Mouse (Mus musculus) right cerebral cortex, postnatal 4 days (tissue): Measurements from ENCODE around the gene Itga1.

Experiments
- DNase-seq: peaks from one replicate; pipeline ENCODE4 v3.0.0-alpha.2; 2022

The Itga1 gene

DNA sequence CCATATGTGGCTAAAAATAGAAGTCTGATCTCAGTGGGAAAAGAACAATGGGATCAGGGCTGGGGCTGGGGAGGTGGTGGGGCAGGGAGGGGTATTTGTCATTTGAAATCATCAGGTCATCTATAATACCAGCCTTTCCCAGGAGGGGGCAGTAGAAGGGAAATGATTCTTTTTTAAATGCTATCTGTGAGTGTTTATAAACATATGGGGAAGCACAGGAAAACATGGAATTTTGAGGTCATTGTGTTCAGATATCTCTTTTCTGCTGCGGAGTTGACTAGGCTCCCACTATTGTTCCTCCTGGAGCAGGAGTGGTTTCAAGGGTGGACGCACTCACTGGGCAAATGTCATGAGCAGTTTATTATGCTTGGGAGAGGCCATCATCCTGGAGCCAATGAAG, 114.6 kb downstream of the Itga1 start:
- DNase-seq = peak; percentile 8

DNA sequence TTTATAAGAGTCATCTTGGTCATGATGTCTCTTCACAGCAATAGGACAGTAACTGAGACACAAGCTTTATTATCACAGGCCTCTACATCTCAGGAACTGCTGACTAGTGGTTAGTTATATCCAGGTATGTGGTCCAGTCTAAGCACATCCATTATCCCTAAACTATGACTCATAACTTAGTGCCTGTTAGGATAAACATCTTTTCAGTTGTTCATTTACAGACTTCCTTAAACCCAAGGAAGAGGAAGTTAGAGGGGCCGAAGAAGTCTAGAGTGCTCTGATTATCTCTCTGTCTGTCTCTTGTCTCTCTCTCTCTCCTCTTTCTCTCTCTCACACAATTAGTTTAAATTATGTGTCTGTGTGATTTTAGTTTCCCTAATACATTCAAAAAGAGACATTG, 117.1 kb downstream of the Itga1 start:
- no peak for DNase-seq

DNA sequence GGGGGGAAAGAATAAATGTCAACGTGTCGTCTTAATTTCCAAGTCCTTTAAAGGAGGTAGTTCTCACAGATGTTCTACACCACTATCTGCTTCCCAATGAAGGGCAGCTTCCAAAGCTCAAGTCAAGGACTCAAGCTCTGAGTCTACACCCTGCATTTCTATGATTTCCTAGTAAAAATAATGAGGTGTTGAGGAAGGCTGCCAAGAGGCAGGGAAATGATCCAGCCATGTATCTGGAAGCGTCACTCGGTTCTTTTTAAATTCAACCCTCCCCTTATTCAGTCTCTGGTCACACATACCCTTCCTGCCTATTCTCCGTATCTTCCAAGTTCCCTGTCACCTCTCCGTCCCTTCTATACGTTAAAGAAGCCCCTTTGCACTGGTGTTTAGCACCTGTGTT, 118.6 kb downstream of the Itga1 start:
- DNase-seq = no peak

DNA sequence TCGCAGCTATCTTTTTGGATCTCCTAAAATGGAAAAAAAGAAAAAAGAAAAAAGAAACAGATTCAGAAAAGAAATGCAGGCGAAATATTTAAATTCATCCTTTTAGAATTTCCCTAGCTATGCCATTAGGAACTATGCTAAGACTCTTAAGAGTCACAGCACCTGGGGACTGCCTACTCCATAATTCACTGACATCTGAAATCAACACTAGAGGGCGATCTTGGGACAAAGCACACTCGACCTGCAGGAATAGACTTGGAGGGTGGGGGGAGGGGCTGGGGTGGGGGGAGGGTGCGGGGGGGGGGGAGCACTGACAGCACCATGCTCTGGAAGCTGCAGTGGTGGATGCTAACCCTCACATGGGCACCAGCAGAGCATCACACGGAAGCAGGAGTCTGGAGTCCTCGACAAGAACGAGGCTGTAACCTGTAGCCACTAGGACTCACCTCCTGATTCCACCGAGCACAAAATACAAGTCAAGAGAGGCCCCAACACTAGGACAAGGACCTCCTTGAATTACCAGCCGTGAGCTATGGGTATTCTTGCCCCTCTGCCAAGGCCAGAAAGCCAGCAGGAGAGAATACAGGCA, 120.8 kb downstream of the Itga1 start:
- DNase-seq = no peak

DNA sequence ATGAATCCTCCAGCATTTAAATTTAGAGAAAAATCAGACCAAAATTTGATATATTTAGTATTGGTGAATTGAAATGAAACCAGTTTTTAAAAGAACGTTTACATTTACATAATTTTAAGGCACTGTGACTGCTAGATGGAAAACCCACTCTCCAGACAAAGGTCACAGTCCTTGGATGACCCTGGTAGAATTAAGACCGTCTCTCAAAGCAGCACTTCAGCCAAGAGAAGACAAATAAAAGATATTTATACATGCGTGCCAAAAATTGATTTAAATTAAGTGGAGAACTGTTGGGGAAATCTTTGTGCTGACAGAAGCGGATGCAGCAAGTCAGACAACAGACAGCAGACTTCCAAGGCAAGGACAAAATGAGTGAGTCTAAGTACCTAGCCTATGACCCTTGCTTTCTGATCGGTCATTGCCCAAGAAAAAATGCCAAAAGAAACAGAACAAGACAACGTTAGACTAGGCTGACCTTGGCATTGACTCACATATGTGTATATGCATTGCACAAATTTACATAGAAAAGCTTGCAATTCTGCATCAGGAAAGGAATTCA, 127.2 kb downstream of the Itga1 start:
- no peak for DNase-seq

DNA sequence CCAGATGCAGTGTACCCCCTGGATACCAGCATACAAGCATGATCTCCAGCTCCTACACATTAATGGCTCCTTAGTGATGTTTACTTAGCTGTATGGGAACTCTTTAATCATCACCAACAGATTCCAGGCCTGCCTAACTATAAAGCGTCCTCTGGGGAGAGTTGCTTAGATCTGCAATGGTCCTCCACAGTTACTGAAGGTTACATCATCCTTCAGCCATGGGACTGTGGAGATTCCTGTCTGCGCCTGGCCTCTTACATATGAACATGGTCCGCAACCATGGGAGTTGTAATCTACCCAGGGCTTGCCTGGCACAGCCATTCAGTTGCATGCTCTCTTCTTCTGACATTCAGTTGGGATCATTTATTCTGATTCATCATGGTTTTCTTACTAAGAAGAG, 129.9 kb downstream of the Itga1 start:
- DNase-seq = no peak

DNA sequence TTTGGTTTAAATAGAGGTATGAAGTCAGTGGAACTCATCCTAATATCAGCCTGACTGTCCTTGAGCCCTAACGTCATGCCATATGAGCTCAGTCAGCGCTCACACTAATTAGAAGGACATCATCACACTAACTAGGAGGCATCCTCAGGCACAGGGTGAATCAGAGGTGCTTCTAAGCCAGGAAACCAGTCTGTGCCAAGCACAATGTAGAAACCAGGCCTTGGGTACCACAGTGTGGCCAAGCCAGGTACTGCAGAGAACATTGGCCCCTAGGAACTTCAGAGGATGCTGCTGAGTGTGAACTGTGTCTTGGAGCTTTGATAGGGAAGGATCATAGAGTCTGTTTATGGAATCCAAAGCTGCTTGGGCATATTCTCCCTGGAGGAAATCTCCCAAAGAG, 137.5 kb downstream of the Itga1 start:
- peak; percentile 75 for DNase-seq

DNA sequence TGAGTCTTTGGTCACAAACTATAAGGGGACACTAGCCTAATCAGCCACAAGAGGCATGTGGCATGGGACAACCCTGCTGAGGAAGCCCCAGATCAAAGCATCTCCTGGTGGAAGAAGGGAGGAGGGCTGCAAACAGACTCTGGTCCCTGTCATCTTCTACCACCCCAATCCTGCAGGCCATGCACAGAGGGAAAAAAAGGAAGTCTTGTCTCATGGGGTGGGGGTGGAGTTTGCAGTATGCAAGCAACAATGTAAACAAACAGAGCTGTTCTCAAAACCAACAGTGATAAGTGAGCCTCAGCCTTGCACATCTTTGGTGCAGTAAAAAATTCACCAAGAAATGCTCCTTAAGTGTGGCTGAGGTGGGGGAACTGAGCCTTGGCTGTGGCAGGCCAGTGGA, 147.2 kb downstream of the Itga1 start:
- no peak for DNase-seq

DNA sequence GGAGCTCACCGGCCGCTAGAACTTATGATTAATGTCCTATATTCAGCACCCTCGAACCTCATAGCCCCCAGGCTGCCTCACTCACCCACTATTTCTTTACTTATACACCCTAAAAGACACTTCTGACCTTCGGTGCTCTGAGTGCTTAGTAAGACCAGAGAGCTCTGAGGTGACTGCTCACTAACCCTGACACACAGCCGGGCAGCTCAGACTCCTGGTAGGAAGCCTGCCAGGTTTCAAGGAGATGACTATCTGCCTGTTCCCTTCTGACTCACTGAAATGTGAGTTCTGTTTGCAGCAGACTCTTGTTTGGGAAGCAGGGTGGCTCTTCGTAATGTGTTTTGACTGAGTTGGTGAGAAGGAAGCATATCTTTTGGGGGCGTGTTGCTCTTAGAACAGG, 168.2 kb downstream of the Itga1 start:
- no peak for DNase-seq

DNA sequence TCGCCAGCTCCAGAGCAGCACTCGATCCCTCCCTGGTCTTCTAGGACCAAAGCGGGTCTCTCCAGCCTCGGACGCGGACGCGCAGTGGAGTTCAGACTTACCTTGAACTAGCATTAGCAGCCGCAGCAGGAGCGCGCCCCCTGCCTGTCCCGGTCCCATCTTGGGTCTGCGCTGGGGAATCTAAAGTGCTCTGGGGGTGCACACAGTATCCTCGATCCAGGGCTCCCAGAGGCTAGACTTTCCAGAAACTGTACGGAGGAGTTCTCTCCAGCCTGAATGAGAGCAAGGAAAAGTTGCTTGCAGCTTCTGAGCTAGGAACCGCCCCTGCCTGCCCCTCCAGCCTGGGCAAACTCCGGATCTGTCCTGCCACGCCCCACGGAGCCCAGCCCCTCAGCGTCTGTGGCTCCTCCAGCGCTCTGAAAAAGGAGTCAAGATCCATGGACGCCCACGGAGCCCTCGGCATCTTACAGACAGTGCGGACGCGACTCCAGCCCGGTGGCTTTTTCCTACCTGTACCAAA, 169.9 kb downstream of the Itga1 start, which contains the start of gene Itga2:
TSS of gene Itga2 (minus strand) at position 326 of the 520 bp plus-strand sequence.
- peak; percentile 41 for DNase-seq

DNA sequence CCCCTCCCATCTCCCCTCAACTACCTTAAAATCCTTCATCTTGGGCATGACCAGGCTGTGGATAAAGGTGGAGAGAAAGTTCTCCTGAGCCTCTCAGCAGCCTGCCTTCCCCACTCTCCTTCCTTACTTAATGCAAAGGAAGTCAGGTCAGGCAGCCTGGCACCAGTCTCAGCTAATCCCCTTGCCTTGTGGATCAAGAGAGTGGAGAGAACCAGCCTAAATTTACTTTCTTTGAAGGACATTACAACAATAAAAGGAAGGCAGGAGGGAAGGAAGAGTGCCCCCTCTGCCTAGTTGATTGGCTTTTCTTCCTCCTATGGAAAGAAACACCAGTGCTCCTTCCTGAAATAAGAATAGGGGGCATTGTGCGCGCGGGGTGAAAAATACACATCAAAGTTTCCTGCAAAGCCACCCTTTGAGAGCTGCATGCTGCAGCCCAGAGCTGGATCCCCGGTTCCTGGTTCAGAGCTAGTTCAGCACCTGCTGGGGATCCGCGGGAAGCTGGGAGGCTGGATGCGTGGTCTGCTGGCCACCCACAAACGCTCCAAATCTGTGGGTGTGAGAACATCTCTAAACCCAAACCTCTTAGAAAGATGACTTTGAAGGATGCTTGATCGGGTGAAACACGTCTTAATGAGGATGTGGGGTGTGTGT, 170.6 kb downstream of the Itga1 start:
- DNase-seq = peak; percentile 12

DNA sequence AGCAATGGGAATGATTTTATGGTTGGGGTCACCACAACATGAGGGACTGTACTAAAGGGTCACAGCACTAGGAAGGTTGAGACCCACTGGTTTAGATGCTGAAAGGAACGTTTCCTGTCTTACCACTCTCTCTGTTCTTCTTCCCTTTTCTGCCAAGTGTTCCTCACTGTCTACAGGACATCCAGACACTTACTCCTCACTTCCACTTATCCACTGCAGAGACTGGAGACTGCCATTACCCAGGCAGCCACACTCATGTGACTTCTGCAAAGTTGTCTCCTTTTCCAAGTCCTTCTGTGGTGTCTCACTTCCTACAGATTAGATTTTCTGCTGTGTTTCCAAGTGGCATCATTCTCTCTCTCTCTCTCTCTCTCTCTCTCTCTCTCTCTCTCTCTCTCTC, 177.0 kb downstream of the Itga1 start:
- DNase-seq = no peak

DNA sequence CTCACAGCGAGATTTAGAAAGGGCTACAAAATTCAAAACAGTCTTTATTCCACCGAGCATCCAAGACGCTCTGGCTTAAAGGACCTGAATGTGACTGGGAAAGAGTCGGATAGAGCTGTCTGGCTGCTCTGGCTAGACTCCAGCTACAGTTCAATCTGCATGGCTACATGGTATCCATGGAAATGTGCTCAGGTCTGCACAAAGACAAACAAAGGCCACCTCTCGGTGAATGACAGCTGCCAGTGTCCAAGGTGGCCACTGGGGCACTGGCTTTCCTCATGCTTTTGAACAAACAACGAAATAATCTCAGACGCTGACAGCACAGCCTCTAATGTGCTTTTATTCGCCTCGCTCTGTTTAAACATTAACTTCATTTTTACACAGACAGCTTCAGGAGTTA, 178.4 kb downstream of the Itga1 start:
- DNase-seq = peak; percentile 22

DNA sequence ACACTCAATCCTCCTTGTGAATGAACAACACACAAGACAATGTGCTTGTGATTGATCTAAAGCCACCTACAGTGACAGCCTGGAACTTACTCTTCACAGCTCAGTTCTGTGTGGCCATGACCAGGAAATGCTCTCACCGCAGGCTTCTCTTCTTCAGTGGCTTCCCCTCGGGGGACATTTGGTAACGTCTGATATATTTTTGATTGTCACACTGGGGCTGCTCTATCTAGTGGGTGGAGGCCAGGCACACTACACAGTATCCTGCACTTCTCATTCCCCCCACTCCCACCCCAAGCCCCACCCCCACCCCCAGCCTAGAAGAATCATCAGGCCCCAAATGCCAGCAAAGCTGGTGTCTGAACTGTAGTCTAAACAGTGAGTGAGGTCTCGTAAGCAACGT, 186.0 kb downstream of the Itga1 start:
- no peak for DNase-seq

DNA sequence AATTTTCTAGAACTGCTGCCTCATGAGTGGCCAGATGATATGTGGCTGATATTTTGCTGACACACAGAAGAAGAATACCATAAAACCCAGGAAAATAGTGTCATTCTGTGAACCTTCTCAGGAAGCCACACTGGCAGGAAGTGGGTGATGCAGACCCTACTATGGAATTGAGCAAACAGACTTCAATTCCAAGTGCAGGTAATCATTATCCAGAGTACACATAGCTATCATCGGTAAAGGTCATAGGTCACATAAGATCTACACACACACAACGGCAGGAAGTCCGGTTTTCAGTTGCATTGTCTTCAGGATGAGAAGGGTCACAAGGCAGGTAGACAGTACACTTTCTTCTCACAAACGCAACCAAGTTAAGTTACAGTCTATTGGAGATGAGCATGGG, 186.8 kb downstream of the Itga1 start:
- DNase-seq = no peak

DNA sequence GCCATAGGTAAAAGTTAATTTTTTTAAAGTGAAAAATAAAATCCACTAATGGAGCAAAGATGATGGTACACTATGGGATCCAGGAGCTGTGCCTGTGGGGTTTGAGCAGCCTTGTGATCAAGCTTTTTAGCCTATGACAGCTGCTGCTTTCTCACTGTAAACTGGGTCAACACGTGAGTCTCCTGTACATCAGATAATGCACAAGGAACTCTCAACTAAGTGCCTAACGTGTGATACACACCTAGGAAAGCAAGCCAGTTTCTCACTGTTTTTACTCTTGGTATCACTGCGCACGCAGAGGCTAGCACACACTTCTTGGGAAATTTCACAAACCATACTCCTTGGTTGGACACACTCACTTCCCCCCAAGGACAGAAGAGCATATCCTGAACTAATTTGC, 187.2 kb downstream of the Itga1 start:
- DNase-seq = no peak

DNA sequence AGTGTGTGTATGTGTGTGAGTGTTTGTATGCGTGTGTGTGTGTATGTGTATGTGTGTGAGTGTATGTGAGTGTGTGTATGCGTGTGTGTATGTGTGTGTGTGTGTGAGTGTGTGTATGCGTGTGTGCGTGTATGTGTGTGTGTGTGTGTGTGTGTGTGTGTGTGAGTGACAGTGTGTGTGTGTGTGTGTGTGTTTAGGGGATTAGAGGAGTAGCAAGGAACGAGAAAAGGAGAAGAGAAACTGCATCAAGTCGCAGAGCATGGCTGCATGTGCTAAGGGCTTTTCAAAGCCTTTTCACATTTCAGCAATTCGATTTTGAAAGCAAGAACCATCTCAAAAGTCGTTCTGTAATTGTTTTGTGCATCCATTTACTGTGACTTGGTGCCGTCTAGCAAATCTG, 191.1 kb downstream of the Itga1 start:
- DNase-seq = no peak

DNA sequence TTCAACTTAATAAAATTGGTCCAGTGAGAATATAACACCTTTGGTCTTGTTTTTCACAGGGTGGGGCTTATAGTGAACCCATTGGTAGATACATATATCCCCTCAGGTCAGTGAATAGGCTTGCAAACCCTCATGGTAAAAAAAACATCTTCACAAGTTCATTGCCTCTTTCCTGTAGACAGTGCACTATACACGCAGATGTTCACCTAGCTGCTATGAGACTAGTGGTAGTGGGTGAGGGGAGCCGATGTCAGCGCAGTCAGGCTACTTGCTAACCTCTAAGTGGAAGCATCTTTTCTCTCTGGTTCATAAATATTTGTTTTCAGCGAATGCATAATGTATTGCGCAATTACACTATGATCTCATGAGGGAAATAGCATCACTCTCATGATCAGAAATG, 192.2 kb downstream of the Itga1 start:
- no peak for DNase-seq

DNA sequence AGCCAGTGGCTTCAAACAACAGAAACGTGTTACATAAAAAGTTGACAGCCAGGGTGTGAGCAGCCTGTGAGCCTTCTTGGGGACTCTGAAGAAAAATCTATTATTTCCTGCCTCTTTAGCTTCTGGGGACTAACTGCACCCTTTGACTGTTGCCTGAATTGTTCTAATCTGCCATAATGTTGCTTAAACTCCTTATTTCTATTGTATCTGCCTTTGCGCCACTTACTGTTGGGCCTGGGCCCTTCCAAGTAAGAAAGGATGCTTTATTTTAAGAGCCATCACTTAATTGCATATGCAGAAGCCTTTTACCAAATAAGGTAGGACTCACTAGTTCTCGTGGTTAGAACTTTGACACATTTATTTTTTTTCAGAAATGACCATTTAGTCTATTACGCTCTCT, 193.9 kb downstream of the Itga1 start:
- no peak for DNase-seq
